Mouse (Mus musculus): ENCODE results near the gene Slc7a11.

The Slc7a11 gene

DNA sequence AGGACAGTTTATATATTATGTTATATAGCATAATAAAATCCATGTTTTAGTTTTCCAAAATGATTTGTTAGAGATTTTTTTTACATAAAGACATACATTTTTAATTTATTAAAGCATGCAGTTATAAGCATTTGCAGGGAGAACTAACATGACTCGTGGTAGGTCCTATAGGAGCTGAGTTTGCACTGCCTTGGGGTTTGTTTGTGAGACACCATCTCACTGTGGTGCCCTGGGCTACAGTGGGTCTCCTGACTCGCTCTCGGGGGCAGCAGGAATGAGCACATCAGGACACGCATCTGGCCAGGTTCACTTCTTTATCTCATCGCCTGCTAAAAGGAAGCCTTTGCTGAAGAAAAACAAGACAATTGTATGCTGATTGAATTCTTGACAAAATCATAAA lies 257.0 kb downstream of the Slc7a11 start:
- in situ Hi-C loops (cut with MboI, MseI) = no loop called here

DNA sequence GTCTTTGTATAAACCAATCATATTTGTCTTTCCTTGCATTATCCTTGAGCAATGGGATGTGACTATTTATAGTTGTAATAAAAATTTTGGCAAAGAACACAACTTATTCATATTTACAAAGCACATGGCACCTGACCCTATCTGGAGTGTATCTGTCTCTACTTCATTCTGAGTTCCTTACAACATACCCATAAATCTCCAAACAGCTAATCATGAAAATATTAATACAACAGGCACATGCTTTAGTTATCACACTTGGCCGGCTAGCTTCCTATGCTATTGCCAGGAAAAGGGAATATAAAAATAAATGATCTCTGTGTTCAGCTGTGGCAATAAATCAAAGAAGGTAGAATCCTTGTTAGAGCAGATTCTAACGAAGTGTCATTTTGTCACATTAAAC lies 257.5 kb downstream of the Slc7a11 start:
- in situ Hi-C loops (cut with MboI, MseI) = no loop called here

DNA sequence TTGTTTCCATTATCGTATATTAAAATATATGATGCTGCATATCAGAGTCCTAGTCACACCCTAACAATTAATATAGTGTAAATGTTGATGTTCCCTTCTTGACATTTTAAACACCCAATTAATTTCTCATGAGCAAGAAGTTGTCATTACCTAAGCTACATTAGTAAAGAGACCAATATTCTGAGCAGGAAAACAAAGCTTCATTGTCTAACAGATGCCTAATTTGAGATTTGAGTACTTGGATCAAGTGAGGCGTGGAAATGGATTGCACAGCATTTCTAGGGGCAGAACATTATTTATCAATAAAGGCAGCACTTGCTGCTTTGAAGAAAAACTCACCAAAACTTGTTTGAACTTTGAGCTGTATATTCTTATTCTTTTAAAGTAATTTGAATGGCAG lies 282.7 kb downstream of the Slc7a11 start:
- in situ Hi-C loops (cut with MboI, MseI) = no loop called here

DNA sequence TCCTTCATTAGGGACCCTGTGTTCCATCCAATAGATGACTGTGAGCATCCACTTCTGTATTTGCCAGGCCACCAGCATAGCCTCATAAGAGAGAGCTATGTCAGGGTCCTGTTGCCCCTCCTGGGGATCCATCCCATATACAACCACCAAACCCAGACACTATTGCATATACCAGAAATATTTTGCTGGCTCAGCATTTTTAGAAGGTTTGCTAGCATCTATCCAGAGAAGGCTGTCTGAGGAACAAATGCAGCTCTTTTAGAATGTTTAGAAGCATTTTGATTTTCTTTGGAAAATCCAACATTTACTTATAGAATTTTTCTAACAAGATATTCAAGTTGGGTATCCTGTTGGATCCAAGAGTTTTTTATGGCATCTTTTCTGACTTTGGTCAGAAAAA lies 299.3 kb downstream of the Slc7a11 start:
- in situ Hi-C loops (cut with MboI, MseI) = no loop called here

DNA sequence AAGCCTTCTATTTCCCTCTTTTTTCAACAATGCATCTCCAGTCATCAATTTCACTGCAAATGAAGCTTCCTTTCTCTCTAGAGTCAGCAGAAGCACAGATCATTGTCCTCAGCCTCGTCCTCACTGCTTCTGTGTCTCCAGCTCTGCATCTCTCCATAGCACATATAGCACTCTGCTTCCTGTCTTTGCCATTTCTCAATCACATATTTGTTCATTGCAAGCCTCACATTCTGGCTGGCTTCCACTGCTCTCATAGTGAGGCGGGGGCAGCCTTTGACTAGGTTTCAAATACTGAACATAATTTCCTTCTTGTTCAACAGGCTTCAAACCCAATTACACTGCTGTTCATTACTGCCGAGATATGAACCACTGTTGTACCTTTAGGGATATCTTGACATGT lies 305.1 kb downstream of the Slc7a11 start:
- in situ Hi-C loops (cut with MboI, MseI) = no loop called here

DNA sequence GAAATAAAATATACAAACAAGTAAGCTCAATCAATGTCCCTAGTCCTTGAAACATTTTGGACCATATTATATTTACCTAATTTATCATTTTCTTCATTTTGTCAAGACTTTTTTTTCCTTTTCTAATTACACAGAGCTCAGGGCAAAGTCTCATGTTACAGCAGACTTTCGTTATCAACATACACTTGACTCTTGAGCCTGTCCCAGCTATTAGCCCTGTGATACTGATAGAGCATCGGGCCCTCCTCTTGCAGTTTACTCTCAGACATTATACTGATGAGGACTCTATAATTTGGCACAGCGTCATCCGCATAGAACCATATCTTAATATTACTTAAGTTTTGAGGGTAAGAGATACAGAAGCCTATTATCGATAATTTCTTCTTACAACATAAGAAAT lies 311.2 kb downstream of the Slc7a11 start:
- in situ Hi-C loops (cut with MboI, MseI) = no loop called here

DNA sequence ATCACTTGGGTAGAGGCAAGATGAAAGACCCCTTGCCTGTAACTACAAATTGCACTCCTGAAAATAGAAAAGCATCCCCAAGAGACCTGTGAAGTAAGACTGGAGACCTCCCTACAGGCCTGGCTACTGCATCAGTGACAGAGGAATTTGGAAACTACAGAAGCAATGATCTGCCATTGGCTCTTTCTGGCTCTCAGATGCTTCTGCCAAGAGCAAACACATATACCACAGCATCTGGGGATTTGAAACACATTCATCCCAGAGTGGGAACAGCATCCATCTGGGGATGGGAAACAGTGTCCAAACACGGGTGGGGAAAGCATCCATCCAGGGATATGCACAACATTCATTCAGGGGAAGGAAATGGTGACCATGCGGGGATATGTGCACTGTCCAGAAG lies 313.1 kb downstream of the Slc7a11 start:
- in situ Hi-C loops (cut with MboI, MseI) = no loop called here

DNA sequence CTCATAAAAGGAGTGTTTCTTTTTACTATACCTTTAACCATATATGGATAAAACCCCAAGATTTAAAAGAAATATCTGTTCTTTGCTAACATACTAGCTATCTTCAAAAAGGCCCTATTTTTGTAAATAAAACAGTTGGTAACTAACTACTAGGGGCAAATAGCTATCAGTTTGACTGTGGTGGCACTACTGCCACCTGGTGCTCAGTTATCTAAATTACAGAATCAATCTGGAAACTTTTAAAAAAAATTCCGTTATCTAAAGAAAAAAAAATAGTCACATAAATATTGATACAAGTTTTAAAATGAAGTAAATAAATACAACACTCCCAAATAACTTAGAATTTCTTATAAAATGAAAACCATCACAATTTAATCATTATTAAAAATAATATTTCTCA lies 322.4 kb downstream of the Slc7a11 start:
- in situ Hi-C loops (cut with MboI, MseI) = no loop called here

DNA sequence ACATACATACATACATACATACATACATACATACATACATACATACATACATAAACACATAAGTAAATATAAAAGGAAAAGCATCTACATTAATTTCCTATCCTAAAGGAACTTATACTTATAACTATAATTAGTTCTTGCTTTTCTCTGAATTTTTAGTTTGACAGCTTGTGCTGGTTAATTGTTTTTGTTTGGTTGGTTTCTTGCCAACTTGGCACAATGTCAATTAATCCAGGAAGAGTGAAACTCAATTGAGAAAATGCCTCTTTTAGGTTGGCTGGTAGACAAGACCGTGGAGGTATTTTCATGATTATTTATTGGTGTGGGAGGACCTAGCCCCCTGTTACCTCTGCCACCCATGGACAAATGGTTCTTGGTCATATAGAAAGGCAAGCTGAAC lies 327.1 kb downstream of the Slc7a11 start:
- in situ Hi-C loops (cut with MboI, MseI) = no loop called here

DNA sequence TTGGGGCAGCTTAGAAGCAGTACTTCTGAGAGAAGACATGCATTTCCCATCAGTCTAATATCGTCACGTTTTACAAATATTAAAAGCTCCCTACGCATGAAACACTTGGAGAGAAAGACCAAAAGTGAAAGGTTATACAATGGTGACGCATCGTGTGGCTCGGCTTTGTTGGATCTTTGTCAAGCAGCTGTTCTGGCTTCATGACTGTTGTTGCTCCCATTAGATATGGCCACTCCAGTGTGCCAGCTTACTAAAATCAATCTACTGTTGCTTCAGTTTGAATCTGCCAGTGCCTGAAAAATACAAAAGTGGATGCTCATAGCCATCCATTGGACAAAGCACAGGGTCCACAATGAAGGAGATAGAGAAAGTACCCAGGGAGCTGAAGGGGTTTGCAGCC lies 337.9 kb downstream of the Slc7a11 start:
- in situ Hi-C loops (cut with MboI, MseI) = no loop called here

DNA sequence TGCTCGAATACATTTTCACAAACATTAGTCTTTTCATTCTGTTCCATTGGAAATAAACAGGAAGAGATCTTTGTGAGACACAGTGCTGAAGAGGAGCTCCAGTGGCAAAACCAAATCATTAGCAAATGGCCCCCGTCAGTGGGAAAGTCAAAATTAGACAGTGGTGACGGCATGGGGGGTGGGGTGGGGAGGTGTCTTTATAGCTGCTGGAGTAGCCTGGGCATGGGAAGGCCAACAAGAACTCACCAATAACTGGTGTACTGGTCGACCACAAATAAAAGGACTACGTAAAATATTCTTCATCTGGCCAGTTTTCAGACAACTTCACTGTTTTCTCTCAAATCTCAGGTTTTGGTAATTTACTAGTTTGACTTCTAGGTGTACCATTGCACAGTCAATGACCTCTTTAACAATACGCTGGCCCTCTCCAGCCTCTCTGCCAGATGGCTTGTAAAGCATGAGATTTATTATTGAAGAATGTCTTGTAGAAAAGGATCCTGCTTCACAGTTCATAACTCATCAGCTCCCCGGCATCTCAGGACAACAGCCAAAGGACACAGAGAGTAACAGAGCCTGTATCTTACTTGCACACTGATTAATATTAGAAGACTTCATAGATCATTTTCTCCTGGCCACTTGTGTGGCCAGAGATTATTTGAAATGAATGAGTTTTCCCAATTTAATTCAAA lies 348.9 kb downstream of the Slc7a11 start:
- in situ Hi-C loops (cut with MboI, MseI) = no loop called here

DNA sequence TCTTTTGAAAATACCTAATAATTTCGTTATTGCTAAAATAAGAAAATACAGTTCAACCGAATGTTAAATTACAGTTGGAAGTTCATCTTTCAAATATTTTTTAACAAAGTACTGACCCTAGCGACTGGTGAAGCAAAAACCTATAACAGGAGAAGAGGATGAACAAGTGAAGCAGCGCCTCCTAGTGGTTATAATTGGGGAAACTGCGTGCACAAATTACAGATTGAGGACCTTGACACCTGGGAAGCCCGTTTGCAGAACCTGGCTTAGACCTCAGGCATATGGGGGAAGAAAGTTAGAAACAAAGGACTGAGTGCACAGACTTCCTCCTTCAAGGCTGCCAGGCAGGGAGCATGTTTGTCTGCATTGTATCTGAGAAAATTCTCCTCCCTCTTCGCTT lies 366.4 kb downstream of the Slc7a11 start:
- in situ Hi-C loops (cut with MboI, MseI) = no loop called here

DNA sequence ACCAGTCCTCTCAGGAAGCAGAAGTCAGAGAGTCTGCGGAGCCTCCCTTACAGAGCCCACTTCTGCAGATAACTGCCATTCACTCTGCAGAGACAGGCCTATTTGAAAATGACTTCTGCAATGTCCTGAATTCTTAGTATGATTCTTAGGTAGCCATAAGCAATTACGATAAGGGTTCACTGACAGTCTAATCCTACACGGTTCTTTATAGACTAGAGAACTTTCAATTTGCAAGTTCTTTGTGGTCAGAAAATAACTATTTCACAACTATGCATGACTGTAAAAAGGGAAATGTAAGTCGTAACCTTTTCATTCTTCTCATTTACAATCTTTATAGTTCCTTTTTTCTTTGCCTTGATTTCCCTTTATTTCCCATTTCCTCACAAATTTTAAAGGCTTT lies 380.0 kb downstream of the Slc7a11 start:
- in situ Hi-C loops (cut with MboI, MseI) = loop anchor here (10.0 kb wide), 1 partner anchor 899 kb away; no protein-coding TSS in a partner anchor

DNA sequence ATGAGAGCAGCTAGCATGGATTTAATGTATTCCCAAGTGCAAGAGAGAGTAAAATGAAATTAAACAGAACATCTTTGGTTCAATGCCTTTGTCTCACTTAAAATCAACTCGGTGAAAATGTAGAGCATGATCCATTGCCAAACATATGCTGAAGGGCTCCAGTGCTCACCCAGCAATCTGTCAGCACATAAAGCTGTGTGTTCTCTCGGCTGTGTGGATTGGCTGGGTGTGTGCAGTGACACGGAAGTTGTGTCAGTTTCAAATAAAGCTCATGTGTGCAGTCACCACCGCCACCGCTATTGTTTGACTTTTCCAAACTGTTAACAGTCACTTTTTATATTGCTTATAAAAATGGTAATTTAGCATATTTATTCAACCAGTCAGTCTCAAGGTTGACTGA lies 398.7 kb downstream of the Slc7a11 start:
- in situ Hi-C loops (cut with MboI, MseI) = no loop called here

DNA sequence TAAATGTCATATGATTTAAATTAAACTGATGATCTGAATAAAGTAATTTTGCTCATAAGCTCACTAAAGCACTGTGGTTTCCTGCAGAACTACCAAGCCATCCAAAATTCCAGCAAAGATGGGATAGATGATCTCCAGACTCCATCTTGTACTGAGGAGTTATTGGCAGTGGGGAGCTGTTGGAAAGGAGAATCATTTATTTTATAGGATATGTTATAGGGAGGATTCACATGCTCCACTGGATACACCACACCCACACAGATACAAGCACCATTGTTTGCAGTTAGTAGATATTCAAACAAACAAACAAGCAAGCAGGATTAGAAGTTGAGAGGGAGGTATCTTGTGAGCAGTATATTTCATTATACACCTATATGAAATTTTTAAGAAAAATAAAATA lies 399.3 kb downstream of the Slc7a11 start:
- in situ Hi-C loops (cut with MboI, MseI) = no loop called here

DNA sequence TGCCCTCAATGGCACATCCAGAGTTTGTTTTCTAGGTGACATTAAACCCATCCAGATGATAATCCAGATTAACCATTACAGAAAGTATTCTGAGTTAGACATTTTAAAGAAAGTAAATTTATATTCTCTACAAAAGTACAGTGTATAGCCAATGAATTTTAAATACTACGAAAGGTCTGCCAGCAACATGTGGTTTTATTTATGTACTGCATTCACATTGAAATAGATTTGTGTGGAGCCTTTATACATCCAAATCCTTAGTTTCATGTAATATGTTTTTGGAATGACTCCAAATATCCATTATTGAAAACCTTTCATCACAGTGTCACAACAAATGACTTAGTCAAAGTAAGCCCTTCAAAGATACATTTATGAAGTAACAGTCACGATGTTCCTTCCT lies 402.3 kb downstream of the Slc7a11 start:
- in situ Hi-C loops (cut with MboI, MseI) = no loop called here

DNA sequence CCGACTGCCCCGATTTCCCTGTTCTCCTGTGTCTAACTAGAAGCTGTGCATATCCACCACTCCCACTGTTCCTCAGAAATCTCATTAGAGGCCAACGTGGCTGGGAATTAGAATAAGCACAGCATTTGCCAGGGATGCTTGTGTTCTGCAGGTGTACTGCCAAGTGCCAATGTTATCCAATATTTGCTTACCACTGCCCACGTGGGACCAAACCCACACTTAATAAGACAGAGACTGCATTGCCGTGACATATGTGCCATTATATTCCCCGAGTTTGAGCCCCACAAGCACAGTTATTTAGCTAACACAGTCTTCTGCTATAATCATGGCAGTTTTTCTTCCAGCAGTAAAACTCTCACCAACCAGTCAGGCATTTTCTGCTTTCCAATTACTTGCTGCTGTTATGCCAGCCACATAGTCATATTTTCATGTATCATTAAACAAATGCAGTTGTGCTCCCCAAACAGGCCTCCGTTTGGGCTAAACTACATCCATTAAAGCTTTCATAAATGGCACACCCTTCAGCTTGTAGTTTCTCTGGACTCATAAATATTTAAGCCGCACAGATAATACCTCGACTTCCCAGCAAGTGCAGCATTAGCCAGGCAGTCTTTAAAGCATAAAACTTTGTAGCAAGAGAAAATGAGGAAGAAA lies 407.4 kb downstream of the Slc7a11 start:
- in situ Hi-C loops (cut with MboI, MseI) = no loop called here

DNA sequence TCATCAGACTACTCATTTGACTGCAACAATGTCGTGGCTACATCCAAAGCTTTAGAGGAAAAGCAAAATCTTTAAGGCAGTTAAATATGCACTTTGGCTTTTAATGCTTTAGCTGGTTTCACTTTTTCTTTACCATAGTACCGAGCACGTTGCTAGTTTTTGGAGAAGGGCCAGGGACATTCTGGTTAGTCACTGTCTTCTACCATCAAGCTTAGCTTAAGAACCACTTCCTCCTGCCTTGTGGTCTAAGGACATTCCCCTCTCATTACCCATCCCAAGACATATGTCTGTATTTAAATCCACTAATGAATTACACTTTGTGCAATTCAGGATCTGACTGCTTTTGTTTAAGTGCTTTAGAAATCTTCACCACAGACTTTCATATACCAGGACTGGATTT lies 410.1 kb downstream of the Slc7a11 start:
- in situ Hi-C loops (cut with MboI, MseI) = no loop called here

DNA sequence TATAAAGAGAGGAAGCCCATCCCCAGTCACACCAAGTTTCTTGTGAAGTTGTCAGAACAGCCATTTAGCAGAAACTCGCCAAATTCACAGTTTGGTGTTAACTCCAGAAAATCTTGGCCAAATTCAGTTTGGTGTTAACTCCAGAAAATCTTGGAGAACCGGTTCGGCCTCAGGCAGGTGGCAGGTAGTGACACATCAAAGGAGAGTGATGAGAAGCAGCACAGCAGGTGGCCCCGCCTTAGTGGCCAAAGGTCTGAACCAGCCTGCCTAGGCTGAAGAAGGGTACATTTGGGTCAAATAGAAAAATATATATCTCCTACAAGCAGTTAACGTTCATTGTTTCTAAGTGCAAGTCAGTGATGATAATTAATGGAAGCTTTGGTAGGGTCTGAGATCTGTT lies 417.4 kb downstream of the Slc7a11 start:
- in situ Hi-C loops (cut with MboI, MseI) = no loop called here

DNA sequence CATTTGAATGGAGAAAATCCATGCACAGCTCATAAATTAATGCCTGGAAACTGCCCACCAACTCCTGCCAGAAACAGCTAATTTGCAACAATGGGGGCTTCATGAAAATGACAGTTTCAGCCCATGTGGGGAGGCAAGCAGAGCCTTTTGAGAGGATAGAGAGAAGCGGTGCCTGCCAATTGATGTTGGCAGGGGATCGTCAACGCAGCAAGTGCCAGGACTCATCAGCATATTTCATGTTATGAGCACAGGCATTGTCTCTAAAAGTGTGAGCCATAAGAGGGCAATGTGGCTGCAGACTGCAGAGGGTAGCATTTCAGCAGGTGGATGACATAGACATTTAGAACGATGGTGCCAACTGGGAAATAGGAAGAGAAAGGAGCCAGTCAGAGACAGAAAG lies 429.0 kb downstream of the Slc7a11 start:
- in situ Hi-C loops (cut with MboI, MseI) = no loop called here

DNA sequence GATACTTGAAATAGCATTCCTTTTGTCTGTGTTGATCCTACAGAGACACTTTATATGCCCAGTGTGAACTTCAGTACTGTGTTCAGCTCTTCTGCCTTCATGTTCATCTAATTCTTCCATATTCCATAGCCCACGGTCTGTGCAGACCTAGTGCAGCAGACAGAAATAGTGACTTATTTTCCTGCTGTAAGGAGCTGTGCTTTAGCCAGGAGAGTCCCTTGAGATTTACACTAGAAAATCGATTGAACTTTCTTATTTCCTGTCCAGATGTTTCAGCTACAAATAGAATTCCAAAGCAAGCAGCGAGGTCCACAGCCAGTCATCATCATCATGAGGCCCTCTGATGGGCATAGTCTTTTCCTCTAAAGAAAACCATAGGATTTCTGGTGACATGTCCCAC lies 431.4 kb downstream of the Slc7a11 start:
- in situ Hi-C loops (cut with MboI, MseI) = no loop called here

DNA sequence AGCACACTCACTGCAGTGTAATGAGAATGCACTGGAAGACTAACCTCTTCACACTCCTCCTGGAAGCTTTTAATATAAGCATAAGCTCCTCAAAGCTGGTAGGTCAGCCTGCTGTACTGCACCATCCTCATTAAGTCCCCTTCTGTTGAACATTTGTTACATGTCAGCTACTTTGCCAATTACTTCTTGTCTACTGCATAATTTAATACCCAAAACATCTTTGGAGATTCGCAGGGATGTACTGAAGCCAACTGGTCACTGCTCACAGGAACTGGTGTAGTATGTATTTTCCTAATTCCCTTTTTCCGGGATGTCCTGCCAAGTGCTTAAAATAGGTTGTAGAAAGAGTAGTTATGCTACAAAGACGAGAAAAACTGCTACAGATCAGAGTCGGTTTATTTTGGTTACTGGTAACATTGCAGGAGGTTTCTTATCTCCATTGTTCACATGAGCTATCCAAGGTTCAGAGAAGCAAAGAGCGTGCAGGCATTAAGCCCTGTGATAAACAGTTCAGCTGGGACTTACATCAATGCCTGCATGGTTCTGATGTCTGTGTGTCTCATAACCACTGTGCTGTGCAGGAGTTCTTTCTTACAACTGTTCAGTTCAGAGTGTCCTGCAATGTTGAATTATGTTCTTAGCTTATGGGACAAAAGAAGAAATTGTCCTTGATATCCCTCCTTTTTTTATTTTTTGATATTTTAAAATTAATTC lies 439.3 kb downstream of the Slc7a11 start:
- in situ Hi-C loops (cut with MboI, MseI) = no loop called here

DNA sequence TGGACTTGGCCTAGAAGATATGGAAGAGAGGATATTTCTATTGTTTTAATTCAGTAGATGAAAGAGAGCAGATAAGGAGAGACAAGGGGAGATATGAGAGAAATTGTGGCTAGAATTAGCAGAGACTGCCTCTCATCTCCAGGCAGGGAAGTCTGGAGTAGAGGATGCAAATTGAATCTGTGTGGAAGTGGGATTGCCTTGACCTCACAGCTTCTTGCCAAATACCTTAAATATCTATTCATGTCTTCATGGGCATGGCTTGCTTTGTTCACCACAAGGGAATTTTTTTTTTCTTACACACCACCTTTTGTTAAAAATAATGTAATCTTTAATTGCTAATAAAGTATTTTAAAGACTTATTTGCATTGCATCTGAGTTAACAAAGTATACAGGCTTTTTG lies 441.3 kb downstream of the Slc7a11 start:
- in situ Hi-C loops (cut with MboI, MseI) = no loop called here

All from T-helper 1 cell (primary cell).